Mouse (Mus musculus): ENCODE results near the gene Selenos.

DNA sequence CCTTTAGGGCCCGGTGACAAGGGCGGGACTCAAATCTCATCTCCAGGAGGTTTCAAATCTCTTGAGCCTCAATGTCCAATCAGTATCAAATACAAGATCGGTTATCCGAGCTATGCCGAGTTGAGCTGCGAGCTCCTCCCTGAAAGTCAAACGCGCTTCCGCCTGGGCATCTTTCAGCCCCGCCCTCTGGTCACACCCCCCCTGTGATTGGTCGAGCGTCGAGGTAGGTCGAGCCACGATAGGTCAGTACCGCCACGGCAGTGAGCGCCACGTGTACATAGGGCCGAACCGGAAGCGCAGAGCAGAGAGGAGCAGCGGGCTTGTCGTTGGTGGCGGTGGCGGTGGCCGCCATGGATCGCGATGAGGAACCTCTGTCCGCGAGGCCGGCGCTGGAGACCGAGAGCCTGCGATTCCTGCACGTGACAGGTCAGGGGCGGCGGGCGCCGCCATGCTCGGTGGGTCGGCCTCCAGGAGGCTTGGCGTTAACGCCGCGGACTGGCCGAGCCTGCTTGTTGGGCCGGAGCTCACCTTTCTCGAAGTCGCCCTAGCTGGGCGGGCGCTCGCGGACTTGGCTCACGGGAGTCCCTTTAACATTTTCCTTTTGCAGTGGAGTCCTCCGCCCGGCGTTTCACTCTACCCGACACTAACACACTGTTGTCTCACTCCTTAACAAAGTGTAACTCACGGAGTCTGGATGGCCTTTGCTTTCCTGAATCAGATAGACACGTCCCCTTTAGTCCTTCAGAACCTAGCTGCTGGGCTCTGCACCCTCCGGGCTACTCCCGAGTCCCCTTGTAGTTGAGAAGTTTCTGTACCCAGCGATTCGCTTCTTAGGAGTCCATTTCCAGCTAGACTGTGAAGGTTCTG lies at the start of gene Selenos:
- TF ChIP-seq CTCF (IDR thresholded peaks at IDR 0.05; ENCODE audit: control insufficient read depth, insufficient read depth, insufficient read length): no peak
- TF ChIP-seq CEBPB (IDR thresholded peaks at IDR 0.05; ENCODE audit: low read depth): no peak
